Mouse (Mus musculus) embryonic stem cell, embryonic (primary cell): ENCODE measurements around the gene Abcb1b.

ENCODE experiments used
- CTCF ChIA-PET, 4 experiments: fragments of 300-600 bp in 2 of 4; fragments of 350-600 bp in 2 of 4; sonication (Branson Sonifier 250); formaldehyde crosslinking; loops; one replicate each; lab custom pipeline; 2022; ENCODE audit warnings: inconsistent platforms in 2 of 4; lab: Charles Lee
- POLR2A ChIA-PET, 4 experiments: fragments of 300-600 bp in 2 of 4; fragments of 350-600 bp in 2 of 4; sonication (Branson Sonifier 250); formaldehyde crosslinking; loops; one replicate each; lab custom pipeline; 2022; ENCODE audit warnings: antibody characterized with exemption in 4 of 4, inconsistent platforms in 1 of 4; lab: Charles Lee

The Abcb1b gene

DNA sequence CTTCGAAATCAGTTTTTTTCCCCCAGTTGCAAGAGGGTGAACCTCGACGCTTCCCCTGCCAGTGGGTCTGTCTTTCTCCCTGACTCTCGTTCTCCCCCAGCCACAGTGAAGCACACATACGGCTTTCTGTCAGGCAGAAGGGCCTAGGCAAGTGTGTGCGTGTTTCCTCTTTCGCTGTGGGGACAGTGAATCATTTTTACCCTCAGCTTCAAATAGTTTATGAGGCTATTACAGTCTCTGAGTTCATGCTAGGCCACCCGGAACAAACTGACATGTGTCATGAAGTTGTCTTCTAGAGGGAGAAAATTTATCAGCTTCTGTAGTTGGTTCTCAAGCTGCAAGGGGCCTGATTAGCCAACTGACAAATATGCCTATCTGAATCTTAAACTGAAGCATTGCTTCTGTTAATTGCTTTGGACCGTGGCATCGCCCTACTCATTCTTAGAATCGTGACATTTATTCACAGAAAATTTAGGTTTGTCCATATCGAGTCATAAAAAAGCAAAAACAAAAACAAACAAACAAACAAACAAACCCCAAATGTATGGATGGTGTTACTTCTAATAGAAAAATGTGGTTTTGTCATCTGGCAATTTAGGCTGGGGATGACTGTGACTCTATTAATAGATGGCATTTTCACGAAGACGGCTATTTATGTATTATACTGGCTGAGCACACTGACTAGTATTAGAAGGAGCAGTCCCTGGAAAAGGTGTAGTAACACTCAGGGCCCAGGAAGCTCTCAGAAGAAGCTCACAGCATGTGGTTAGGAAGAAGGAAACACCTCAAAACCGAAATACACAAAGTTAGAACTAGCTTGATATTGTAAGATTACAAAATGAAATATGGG lies 96.9 kb downstream of the Abcb1b start:
- ChIA-PET CTCF (no interaction called here), POLR2A (interaction anchor here in 1 of 4 experiments (1.0 kb wide), 1 partner anchor 9 kb away, joined by 5 read pairs; no protein-coding TSS in a partner anchor)

DNA sequence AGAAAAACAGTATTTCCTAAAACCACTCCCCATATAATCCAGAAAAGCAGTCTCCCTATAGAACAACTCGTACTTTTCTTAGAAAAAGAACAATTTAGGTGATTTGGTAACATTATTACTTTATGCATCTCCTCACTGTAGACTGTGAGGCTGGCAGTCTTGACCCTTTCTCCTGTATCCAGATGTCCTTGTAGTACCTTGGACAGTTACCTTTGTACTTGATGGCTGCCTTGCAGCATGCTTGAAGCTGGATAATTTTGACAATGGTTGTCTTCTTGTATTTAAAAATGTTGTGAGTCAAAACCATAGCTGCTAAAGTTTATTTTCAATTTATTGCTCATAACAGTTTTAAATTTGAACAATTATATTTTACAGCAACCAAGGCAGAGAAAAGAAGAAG lies 98.3 kb downstream of the Abcb1b start:
- ChIA-PET CTCF (interaction anchor here in 1 of 4 experiments (0.6 kb wide), 1 partner anchor 732 kb away, joined by 8 read pairs; no protein-coding TSS in a partner anchor), POLR2A (interaction anchor here in 1 of 4 experiments (1.0 kb wide), 1 partner anchor 10 kb away, joined by 5 read pairs; no protein-coding TSS in a partner anchor)

DNA sequence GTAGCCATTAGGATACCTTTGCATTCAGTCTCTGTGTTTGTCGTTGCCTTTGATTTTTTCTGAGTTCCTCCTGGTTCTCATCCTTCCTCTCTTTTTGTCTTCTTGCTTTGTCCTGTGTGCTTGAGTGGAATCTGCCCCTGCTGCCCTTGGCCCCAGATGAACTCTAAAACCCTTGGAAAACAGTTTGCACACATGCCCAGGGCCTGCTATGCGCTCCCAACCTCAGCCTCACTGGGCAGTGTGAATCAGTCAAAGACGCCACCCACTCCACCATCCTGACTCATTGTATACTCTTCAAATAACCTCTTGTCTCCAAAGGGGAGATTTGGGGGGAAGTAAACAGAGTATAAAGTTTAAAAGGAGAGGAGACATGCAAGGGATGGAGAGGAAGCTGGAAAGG lies 100.3 kb downstream of the Abcb1b start:
- ChIA-PET POLR2A (interaction anchor here in 2 of 4 experiments (0.6 to 0.7 kb wide), 2 partner anchors 40 to 144 kb away, joined by 3 to 4 read pairs; no protein-coding TSS in a partner anchor), CTCF (no interaction called here)

DNA sequence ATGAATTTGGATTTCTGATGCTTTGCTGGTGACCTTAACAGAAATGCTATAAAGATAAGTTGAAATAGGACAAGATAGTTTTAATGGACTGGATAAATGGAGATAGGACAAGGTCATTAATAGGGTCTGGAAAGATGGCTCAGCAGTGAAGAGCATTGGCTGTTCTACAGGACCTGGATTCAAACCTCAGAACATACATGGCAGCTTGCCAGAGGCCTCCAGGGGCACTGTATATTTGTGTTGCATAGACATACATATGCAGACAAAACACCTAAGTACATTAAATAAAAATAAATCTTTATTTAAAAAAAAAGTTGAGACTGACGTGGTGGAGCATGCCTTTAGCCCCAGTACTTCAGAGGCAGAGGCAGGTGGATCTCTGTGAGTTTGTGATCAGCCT lies 103.1 kb downstream of the Abcb1b start:
- ChIA-PET POLR2A (no interaction called here), CTCF (no interaction called here)

DNA sequence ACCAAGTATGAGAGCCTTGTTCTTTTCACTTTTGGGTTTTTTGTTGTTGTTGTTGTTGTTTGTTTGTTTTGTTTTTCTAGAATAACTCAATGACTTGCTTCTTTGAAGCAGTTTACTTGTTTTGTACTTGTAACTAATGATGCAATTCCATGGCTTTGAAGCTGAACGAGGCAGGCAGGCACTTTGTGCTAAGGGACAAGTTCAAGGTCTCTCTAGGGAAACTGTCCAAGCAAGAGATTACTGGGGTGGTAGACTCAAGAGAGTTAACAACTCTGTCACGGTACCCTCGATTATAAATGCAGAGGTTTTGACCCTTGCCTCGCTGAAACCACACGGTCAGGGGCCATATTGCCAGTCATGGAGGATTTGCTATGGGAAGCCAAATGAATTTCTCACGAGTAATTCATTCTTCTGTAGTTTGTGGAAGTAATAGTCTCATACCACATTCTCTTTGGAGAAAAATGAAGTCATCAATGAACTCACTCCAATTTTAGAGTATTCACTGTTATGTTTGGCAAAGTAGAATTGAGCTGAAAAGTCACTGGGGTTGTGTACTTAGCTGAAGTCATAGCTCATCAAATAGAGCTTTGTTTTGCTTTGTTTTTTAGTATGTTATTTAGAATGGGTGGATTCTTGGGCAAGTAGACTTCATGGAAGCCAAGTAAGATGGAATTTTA lies 104.3 kb downstream of the Abcb1b start:
- ChIA-PET POLR2A (interaction anchor here in 2 of 4 experiments (0.6 to 1.7 kb wide), 2 partner anchors 10 to 25 kb away, joined by 3 to 4 read pairs; no protein-coding TSS in a partner anchor), CTCF (no interaction called here)

DNA sequence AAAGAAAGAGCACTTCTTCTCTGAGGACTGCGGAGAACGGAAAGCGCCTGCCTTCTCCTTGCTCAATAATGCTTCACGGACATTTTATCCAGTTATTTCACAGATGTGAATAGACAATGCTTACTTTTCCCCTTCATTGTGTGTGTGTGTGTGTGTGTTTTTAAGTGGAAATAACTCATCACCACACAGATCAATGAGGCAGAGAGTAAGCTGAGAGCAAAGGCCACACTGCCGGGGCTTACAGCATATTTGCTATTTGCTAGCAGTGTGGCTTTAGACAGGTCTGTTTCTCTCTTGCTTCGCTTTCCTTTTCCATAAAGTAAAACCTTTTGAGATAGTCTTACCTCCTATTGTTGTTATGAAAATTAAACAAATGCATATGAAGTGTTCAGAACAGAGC lies 106.6 kb downstream of the Abcb1b start:
- CTCF ChIA-PET: no interaction called here
- POLR2A ChIA-PET: no interaction called here

DNA sequence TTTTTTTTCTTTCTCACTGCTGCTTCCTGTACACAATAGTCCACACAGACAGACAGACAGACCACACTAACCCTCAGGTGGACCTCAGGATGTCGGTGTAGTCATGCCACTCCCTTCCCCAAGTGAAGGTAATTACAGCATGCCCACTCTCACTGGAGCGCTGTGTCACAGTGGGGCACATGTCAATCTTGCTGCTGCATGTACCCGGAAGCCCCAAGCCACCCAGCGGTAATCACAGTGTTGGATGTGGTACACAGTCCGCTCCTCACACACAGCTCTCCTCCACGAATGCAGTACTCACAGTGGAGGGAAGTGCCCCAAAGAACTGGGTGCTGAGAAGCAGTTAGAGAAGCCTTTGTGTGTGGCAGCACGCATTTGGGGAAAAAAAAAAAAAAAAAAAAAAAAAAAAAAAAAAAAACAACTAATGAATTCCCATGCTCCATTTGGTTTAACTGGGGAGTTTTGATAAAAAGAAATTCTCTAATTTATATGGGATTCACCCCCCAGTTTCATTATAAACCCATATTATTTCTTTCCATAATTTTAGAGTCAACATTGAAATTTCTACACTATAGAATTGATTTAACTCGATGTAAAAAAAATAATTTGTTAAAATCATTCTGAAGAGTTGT lies 113.7 kb downstream of the Abcb1b start:
- ChIA-PET POLR2A (no interaction called here), CTCF (interaction anchor here in 2 of 4 experiments (0.7 to 1.0 kb wide), 2 partner anchors 18 to 118 kb away, joined by 3 to 11 read pairs; partner anchors contain the start of gene Abcb4 (in 1 of the 2))
